Mouse (Mus musculus) olfactory bulb, adult 2 months (tissue): ENCODE results near the gene Sh2d1b1.

Experiments
- CTCF ChIP-seq: fragments of 200-500 bp; IDR thresholded peaks from 2 replicates; pipeline ENCODE4 v1.5.1; 2012; ENCODE audit warnings: low read depth, mild to moderate bottlenecking, low read length, moderate library complexity; ENCODE audit not compliant: insufficient read depth
- POLR2A ChIP-seq: fragments of 200-500 bp; IDR thresholded peaks from 2 replicates; pipeline ENCODE4 v1.6.1; 2012; ENCODE audit warnings: mild to moderate bottlenecking, low read depth, low read length, moderate library complexity; ENCODE audit not compliant: insufficient read depth

- TF ChIP-seq CTCF (no peak), POLR2A (no peak)
Observed at GRCm38 (mm10) chr1:170277016-170277415, at the start of gene Sh2d1b1.
